Mouse (Mus musculus) megakaryocyte, embryonic 14.5 days (primary cell): ENCODE results near the gene Hnrnph3. TPM values are rescaled to one million over a fixed set of nuclear protein-coding genes. Genes with fewer than 3 reads are reported as not detected.

Experiments
- H3K27me3 ChIP-seq: replicated peaks from 2 replicates; pipeline ENCODE3; 2012; ENCODE audit warnings: inconsistent platforms
- H3K36me3 ChIP-seq: replicated peaks from 2 replicates; pipeline ENCODE3; 2012; ENCODE audit warnings: low read length, inconsistent platforms, mixed read lengths
- H3K4me1 ChIP-seq: 2 replicates; pipeline ENCODE4 v1.6.1; 2012; ENCODE audit warnings: inconsistent platforms
- H3K4me3 ChIP-seq: replicated peaks from 2 replicates; pipeline ENCODE3; 2012; ENCODE audit warnings: moderate library complexity, mild to moderate bottlenecking, inconsistent platforms
- H3K9me3 ChIP-seq: 2 replicates; pipeline ENCODE4 v1.6.1; 2012; ENCODE audit warnings: inconsistent platforms
- FLI1 ChIP-seq: IDR thresholded peaks from 2 replicates; pipeline ENCODE4 v1.6.1; 2012; ENCODE audit warnings: low read length, inconsistent platforms, mixed read lengths
- GATA1 ChIP-seq: IDR thresholded peaks from 3 replicates; pipeline ENCODE4 v1.6.1; 2012; ENCODE audit warnings: mixed read lengths, low read length, inconsistent platforms, borderline replicate concordance
- polyA plus RNA-seq: library from polyadenylated mRNA; stranded (reverse); fragments of >175 nt; gene quantifications from 2 replicates; pipeline ENCODE4 v1.2.3, GENCODE M21; 2012; ENCODE audit warnings: low replicate concordance; ENCODE audit not compliant: insufficient read depth

The Hnrnph3 gene
- polyA plus RNA-seq, 1 experiment = 18.4 TPM

DNA sequence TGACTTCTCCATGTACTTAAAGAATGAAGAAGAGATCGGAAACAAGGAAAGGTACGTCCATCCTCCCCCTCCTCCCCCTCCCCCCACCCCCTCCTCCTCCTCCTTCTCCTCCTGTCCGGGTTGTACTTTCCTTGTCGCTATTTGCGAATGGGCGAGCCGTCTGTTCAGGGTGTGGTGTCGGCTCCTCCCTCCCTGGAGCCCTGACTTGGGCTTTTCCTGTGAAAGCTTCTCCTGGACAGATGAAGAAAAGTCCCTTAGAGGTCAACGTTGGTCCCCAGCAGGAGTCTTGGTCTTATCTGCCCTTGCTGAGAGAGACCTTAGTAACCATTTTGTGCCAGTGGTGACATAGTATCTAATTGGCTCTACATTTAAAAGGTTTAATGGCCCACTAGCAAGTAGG is 30.0 kb downstream of the Hnrnph3 start:
- Histone ChIP-seq H3K36me3 (peaks cover 86% of the 10 kb centered on the region), H3K4me1 (no peaks in the 10 kb centered on the region), H3K27me3 (no peaks in the 10 kb centered on the region), H3K4me3 (no peak overlapping the region), H3K9me3 (peaks cover 3% of the 10 kb centered on the region)
- TF ChIP-seq FLI1 = no peak
- no peak for TF ChIP-seq GATA1

DNA sequence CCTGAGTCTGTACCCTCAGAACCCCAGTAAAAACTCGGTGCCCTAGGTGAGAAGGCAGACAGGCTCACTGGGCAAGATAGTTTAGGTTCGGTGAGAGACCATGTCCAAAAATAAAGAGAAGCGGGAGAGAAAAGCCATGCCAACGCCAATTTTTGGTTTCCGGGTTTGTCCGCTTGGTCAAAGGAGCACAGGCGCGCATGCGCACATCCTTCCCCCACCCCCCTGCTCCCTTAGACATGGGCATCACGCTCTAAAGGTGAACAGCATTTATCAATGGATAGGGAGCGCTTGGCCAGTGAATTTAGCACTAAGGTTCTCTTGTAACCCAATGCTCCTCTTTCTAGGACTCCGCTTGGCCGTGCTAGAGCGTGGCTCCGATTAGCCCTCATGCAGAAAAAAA is 33.4 kb downstream of the Hnrnph3 start:
- no peaks in the 10 kb centered on the region for H3K4me1 ChIP-seq
- H3K9me3 ChIP-seq = no peaks in the 10 kb centered on the region
- H3K4me3 ChIP-seq = no peak overlapping the region
- no peaks in the 10 kb centered on the region for H3K27me3 ChIP-seq
- TF ChIP-seq GATA1 (no peak), FLI1 (no peak)
- H3K36me3 ChIP-seq = peaks cover 66% of the 10 kb centered on the region

DNA sequence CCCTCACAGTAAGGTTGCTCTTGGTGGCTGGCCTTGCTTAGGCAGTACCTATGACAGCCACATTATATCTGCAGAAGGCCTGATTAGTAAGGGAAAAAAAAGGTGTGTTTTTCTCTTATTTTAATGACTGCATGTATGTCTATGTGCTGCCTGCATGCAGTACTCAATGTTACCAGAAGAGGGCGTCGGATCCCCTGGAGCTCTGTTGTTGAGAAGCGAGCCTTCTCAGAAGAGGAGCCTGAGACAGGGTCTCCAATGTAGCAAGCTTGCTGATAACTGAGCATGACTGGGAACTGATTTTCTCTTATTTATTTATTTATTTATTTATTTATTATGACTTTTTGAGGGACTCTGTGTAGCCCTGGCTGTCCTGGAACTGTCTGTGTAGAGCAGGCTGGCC is 36.7 kb downstream of the Hnrnph3 start:
- Histone ChIP-seq H3K4me3 (no peak overlapping the region), H3K9me3 (no peaks in the 10 kb centered on the region), H3K4me1 (peaks cover 4% of the 10 kb centered on the region; the same call in 1 of the 2 replicates), H3K36me3 (peaks cover 66% of the 10 kb centered on the region), H3K27me3 (no peaks in the 10 kb centered on the region)
- TF ChIP-seq FLI1 (no peak), GATA1 (no peak)

DNA sequence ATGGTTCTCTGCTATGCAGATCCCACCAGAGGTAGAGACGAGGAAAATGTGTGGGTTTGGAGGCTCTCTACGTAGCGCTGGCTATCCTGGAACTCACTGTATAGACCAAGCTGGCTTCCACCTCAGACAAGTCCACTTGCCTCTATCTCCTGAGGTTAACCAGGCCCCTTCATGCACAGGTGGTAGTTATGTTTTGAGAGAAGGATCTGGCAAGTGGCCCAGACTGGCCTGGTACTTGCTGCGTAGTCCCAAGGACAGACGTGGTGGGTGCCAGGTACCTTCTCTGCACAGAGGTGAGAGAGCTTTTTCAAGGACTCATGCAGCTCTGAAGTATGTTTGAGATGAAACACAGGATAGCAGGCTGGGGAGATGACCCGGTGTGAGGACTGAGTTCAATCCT is 39.5 kb downstream of the Hnrnph3 start:
- Histone ChIP-seq H3K4me3 (no peak overlapping the region), H3K27me3 (no peaks in the 10 kb centered on the region), H3K4me1 (peaks cover 14% of the 10 kb centered on the region), H3K36me3 (peaks cover 43% of the 10 kb centered on the region), H3K9me3 (no peaks in the 10 kb centered on the region)
- TF ChIP-seq GATA1 (no peak), FLI1 (no peak)

DNA sequence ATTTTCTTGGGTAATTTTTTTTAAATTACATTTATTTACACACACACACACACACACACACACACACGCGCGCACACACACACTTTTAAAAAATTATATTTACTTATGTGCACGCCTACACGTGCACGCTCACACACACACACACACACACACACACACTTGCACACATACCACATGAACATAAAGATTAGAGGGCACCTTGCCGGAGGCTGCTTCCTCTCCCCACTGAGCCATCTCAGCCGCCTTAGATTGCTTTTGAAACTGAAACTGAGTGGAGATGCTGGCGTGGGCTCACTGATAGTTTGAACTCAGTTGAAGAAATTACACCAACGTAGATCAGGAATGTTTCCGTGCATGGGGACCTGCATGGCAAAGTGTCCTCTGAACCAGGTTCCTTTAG is 39.9 kb downstream of the Hnrnph3 start:
- Histone ChIP-seq H3K9me3 (no peaks in the 10 kb centered on the region), H3K27me3 (no peaks in the 10 kb centered on the region), H3K4me3 (no peak overlapping the region), H3K4me1 (peaks cover 18% of the 10 kb centered on the region), H3K36me3 (peaks cover 40% of the 10 kb centered on the region)
- no peak for TF ChIP-seq GATA1
- TF ChIP-seq FLI1 = no peak

DNA sequence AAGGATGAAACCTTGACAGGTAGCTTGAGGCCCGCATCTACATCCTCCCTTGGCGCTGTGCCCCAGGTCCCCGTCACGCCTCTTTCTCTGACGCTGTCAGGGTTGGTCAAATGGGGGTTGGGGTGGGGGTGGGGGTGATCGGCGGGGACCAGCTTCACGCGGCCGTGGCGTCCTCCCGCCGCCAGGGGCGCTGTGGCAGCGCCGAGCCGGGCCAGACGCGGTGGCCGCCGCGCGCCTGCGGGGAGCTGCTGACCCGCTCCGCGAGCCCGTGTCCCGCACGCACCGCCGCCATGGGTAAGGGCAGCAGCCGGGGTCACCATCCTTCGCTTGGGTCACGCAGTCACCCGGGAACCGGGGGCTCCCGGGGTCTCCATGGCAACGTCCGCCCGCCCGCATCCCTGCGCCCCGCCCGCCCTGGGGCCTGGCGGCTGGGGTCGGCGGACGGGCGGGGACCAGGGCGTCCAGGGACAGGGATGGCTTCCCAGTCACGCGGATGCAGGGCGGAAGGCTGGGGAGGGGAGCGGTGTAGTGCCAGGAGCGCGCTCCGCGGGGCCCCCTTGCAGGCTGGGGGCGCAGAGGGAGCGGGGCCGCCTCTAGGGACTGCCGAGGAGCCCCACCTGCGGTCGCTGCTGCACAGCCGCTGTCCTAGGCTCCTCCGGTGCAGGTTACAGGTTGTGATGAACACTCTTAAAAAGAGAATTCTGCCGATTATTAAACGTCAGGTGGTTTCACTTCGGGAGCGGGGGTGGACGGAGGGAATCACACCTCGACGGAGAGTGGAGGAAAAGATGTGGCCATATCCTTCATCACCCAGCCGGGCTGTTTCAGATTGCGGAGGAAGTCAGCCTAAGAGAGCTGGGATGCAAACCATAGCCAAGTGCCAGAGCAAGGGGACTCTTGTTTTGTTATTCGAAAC is 43.7 kb downstream of the Hnrnph3 start, which contains the start of gene Rufy2:
TSS of gene Rufy2 (plus strand) at position 185 of the 916 bp plus-strand sequence.
- Histone ChIP-seq H3K27me3 (no peaks in the 10 kb centered on the region), H3K4me3 (peak within 1 kb of the TSS; percentile 97), H3K9me3 (no peaks in the 10 kb centered on the region), H3K36me3 (peaks cover 35% of the 10 kb centered on the region), H3K4me1 (peaks cover 26% of the 10 kb centered on the region)
- TF ChIP-seq FLI1 = no peak
- no peak for TF ChIP-seq GATA1

DNA sequence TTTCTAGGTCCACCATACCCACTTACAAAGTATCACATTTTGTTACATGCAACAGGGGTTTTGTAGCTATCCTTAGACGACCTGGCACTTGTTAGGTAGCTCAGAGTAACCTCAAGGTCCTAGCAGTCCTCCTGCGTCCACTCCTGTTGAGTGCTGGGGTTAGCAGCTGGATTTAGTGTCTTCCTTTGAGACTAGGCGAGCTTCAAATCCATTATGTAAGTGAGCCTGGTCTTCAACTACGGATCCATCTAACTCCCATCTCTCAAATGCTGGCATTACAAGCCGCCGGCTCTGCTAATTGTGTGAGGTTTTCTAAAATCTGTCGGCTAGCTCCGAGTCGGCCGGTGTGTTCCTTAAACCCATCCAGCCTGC is 44.4 kb downstream of the Hnrnph3 start:
- H3K36me3 ChIP-seq = peaks cover 30% of the 10 kb centered on the region
- peaks cover 21% of the 10 kb centered on the region for H3K4me1 ChIP-seq
- H3K4me3 ChIP-seq = peak overlapping the region; percentile 97
- no peak for TF ChIP-seq FLI1
- TF ChIP-seq GATA1 = no peak
- H3K9me3 ChIP-seq = no peaks in the 10 kb centered on the region
- H3K27me3 ChIP-seq = no peaks in the 10 kb centered on the region

DNA sequence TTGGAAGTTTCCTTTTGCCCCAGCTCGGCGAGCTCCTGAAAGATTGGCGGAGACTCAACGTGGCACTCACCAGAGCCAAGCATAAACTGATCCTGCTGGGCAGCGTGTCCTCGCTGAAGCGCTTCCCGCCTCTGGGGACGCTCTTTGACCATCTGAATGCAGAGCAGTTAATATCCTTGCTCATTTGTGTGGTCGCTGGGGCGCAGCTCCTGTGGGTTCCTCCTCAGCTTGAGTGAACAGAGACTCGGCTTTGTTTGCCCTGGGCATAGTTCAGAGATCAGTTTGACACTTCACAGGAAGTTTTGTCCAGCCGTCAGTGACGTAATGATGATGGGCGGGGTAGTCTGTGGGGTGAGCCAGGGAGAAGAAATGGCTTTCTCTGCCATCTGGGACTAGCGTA is 52.2 kb downstream of the Hnrnph3 start:
- peaks cover 73% of the 10 kb centered on the region for H3K36me3 ChIP-seq
- no peak overlapping the region for H3K4me3 ChIP-seq
- no peaks in the 10 kb centered on the region for H3K9me3 ChIP-seq
- H3K4me1 ChIP-seq = no peaks in the 10 kb centered on the region
- H3K27me3 ChIP-seq = no peaks in the 10 kb centered on the region
- TF ChIP-seq FLI1 (no peak), GATA1 (no peak)

DNA sequence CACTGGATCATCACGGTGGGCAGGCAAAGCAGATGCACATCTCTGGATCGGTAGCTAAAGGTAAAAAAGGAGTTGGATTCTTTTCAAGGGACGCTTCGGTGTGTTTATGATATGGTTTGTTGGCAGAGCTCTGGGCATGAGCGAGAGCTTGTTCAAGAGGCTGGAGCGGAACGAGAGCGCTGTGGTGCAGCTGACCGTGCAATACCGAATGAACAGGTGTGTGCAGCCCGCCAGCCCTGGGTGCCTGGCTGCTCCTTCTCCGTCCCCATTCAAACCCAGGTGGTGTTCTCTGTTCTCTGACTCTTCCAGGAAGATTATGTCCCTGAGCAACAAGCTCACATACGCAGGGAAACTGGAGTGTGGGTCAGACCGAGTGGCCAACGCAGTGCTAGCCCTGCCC is 57.7 kb downstream of the Hnrnph3 start:
- H3K9me3 ChIP-seq = no peaks in the 10 kb centered on the region
- H3K27me3 ChIP-seq = no peaks in the 10 kb centered on the region
- H3K36me3 ChIP-seq = peaks cover 88% of the 10 kb centered on the region
- H3K4me1 ChIP-seq = no peaks in the 10 kb centered on the region
- TF ChIP-seq FLI1 (no peak), GATA1 (no peak)
- H3K4me3 ChIP-seq = no peak overlapping the region

DNA sequence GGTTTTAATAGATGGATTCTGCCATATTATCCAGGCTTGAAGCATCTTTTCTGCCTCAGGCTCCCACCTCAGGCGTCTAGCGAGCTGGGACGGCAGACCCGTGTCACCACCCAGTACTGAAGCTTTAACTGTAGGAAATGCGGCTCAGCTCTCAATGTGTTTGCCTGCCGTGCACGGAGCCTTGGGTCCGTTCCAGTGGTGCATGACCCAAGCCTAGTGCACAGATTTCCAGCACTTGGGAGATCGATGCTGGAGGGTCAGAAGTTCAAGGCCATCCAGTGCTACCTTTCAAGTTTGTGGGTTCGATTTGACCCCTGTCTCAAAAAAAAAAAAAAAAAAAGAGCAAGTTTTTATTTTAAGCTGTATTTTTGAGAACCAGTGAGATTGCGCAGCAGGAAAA is 58.2 kb downstream of the Hnrnph3 start:
- H3K27me3 ChIP-seq = no peaks in the 10 kb centered on the region
- H3K4me1 ChIP-seq = no peaks in the 10 kb centered on the region
- no peaks in the 10 kb centered on the region for H3K9me3 ChIP-seq
- no peak overlapping the region for H3K4me3 ChIP-seq
- TF ChIP-seq FLI1 = no peak
- TF ChIP-seq GATA1 = no peak
- peaks cover 89% of the 10 kb centered on the region for H3K36me3 ChIP-seq

Other genes with a start within 250 kb of the Hnrnph3 start
- 3.0 and 13.4 TPM in 2 replicates for gene Ccar1, start 231.9 kb downstream of the Hnrnph3 start, polyA plus RNA-seq
- 0.01 TPM in 1 of 2 replicates, not detected in the other for gene Tet1, start 115.2 kb downstream of the Hnrnph3 start, polyA plus RNA-seq
- 4.6 and 4.9 TPM in 2 replicates for gene Slc25a16, start 103.6 kb downstream of the Hnrnph3 start, polyA plus RNA-seq
- gene Dna2, start 77.2 kb downstream of the Hnrnph3 start, polyA plus RNA-seq = 1.0 and 1.5 TPM in 2 replicates
- gene Rufy2, start 44.0 kb downstream of the Hnrnph3 start, polyA plus RNA-seq = 0.43 TPM in 1 of 2 replicates, not detected in the other
- 0.74 TPM in 1 of 2 replicates, not detected in the other for gene Pbld2, start 98 bp upstream of the Hnrnph3 start, polyA plus RNA-seq
- gene Pbld1, start 35.9 kb upstream of the Hnrnph3 start, polyA plus RNA-seq = 0.10 TPM in 1 of 2 replicates, not detected in the other
- gene Atoh7, start 75.4 kb upstream of the Hnrnph3 start, polyA plus RNA-seq = not detected in 2 replicates
- not detected in 2 replicates for gene Mypn, start 179.7 kb upstream of the Hnrnph3 start, polyA plus RNA-seq
- gene Herc4, start 219.6 kb upstream of the Hnrnph3 start, polyA plus RNA-seq = 8.2 TPM in 1 of 2 replicates, not detected in the other